Mouse (Mus musculus) MEL (cell line): ENCODE data around the gene Tnfrsf19. TPM values are rescaled to one million over a fixed set of nuclear protein-coding genes. Genes with fewer than 3 reads are reported as not detected.

Experiments
- DNase-seq: peaks from one replicate; pipeline ENCODE4 v3.0.0; 2011; ENCODE audit warnings: low read depth, low spot score
- H3K27ac ChIP-seq: 2 replicates; pipeline ENCODE4 v1.5.1; 2012; ENCODE audit warnings: low read depth, mild to moderate bottlenecking, control low read depth, low read length, moderate library complexity; ENCODE audit not compliant: control insufficient read depth
- H3K27me3 ChIP-seq, 2 experiments: fragments of 150-350 bp in 1 of 2; sonication (generic) in 1 of 2; 2 replicates each; pipeline ENCODE4 v1.6.1; 2012; ENCODE audit warnings: low read length in 2 of 2, mild to moderate bottlenecking in 2 of 2, improper control_type of control experiment in 1 of 2, moderate library complexity in 1 of 2; ENCODE audit not compliant: insufficient read depth in 2 of 2, control insufficient read depth in 1 of 2
- H3K36me3 ChIP-seq, 2 experiments: 2 replicates each; pipeline ENCODE4 v1.6.1; 2012 to 2014; ENCODE audit warnings: low read length in 2 of 2, improper control_type of control experiment in 1 of 2, inconsistent platforms in 1 of 2, mild to moderate bottlenecking in 1 of 2; ENCODE audit not compliant: insufficient read depth in 2 of 2, control insufficient read depth in 1 of 2
- H3K4me1 ChIP-seq, 2 experiments: fragments of 150-350 bp in 1 of 2; sonication (generic) in 1 of 2; 2 replicates each; pipeline ENCODE4 v1.6.1; 2012; ENCODE audit warnings: low read length in 2 of 2, improper control_type of control experiment in 1 of 2, mild to moderate bottlenecking in 1 of 2; ENCODE audit not compliant: insufficient read depth in 2 of 2, control insufficient read depth in 1 of 2
- H3K4me3 ChIP-seq, 2 experiments: fragments of 150-350 bp in 1 of 2; sonication (generic) in 1 of 2; 2 replicates each; pipeline ENCODE4 v1.5.1; 2012; ENCODE audit warnings: low read depth in 2 of 2, low read length in 2 of 2, mild to moderate bottlenecking in 2 of 2, moderate library complexity in 2 of 2, control low read depth in 1 of 2, improper control_type of control experiment in 1 of 2; ENCODE audit not compliant: control insufficient read depth in 1 of 2, insufficient read depth in 1 of 2
- H3K79me2 ChIP-seq: 2 replicates; pipeline ENCODE4 v1.6.1; 2012; ENCODE audit warnings: mild to moderate bottlenecking, low read length, moderate library complexity; ENCODE audit not compliant: control insufficient read depth, poor library complexity, insufficient read depth
- H3K9ac ChIP-seq: 2 replicates; pipeline ENCODE4 v1.6.1; 2012; ENCODE audit warnings: low read depth, mild to moderate bottlenecking, control low read depth, low read length, moderate library complexity; ENCODE audit not compliant: control insufficient read depth, poor library complexity, severe bottlenecking
- H3K9me3 ChIP-seq: fragments of 150-350 bp; sonication (generic); replicated peaks from 2 replicates; pipeline ENCODE4 v1.6.1; 2012; ENCODE audit warnings: mild to moderate bottlenecking, low read length, improper control_type of control experiment, moderate library complexity; ENCODE audit not compliant: insufficient read depth
- BHLHE40 ChIP-seq: IDR thresholded peaks from 2 replicates; pipeline ENCODE4 v1.6.1; 2012; ENCODE audit warnings: low read depth, mild to moderate bottlenecking, inconsistent platforms, low read length, improper control_type of control experiment, borderline replicate concordance
- E2F4 ChIP-seq: IDR thresholded peaks from 2 replicates; pipeline ENCODE4 v1.6.1; 2011; ENCODE audit warnings: low read depth, low read length, improper control_type of control experiment, borderline replicate concordance
- ELF1 ChIP-seq: IDR thresholded peaks from 2 replicates; pipeline ENCODE4 v1.6.1; 2014; ENCODE audit warnings: low read depth, mild to moderate bottlenecking, inconsistent platforms, low read length, improper control_type of control experiment, moderate library complexity
- EP300 ChIP-seq, 2 experiments: IDR thresholded peaks; 2 replicates each; pipeline ENCODE4 v1.6.1; 2011; ENCODE audit warnings: improper control_type of control experiment in 2 of 2, low read length in 2 of 2, low read depth in 1 of 2, mild to moderate bottlenecking in 1 of 2
- GABPA ChIP-seq: IDR thresholded peaks from 2 replicates; pipeline ENCODE4 v1.6.1; 2012; ENCODE audit warnings: low read depth, mild to moderate bottlenecking, inconsistent platforms, low read length, improper control_type of control experiment, moderate library complexity
- HCFC1 ChIP-seq: IDR thresholded peaks from 2 replicates; pipeline ENCODE4 v1.6.1; 2012; ENCODE audit warnings: low read depth, mild to moderate bottlenecking, inconsistent platforms, low read length, improper control_type of control experiment, moderate library complexity
- KAT2A ChIP-seq: conservative IDR thresholded peaks from 2 replicates; pipeline ENCODE4 v1.6.1; 2012; ENCODE audit warnings: low read depth, low read length, improper control_type of control experiment, inconsistent platforms
- MAFK ChIP-seq: IDR thresholded peaks from 2 replicates; pipeline ENCODE4 v1.6.1; 2011; ENCODE audit warnings: low read depth, mild to moderate bottlenecking, low read length, improper control_type of control experiment, borderline replicate concordance
- MAX ChIP-seq: IDR thresholded peaks from 2 replicates; pipeline ENCODE4 v1.6.1; 2011; ENCODE audit warnings: low read length, improper control_type of control experiment
- MEF2A ChIP-seq: IDR thresholded peaks from 2 replicates; pipeline ENCODE4 v1.6.1; 2014; ENCODE audit warnings: low read depth, mild to moderate bottlenecking, inconsistent platforms, low read length, improper control_type of control experiment; ENCODE audit not compliant: poor library complexity, insufficient replicate concordance, severe bottlenecking; ENCODE audit errors: extremely low read depth
- MXI1 ChIP-seq: IDR thresholded peaks from 2 replicates; pipeline ENCODE4 v1.6.1; 2011; ENCODE audit warnings: mild to moderate bottlenecking, low read depth, low read length, improper control_type of control experiment
- NELFE ChIP-seq: IDR thresholded peaks from 2 replicates; pipeline ENCODE4 v1.6.1; 2011; ENCODE audit warnings: low read depth, low read length, improper control_type of control experiment
- POLR2A ChIP-seq, 2 experiments: IDR thresholded peaks; 2 replicates each; pipeline ENCODE4 v1.6.1; 2011 to 2012; ENCODE audit warnings: low read length in 2 of 2, mild to moderate bottlenecking in 2 of 2, control low read depth in 1 of 2, improper control_type of control experiment in 1 of 2, low read depth in 1 of 2, moderate library complexity in 1 of 2; ENCODE audit not compliant: control insufficient read depth in 1 of 2, insufficient read depth in 1 of 2, poor library complexity in 1 of 2
- RAD21 ChIP-seq: IDR thresholded peaks from 2 replicates; pipeline ENCODE4 v1.6.1; 2011; ENCODE audit warnings: mild to moderate bottlenecking, low read depth, low read length, improper control_type of control experiment
- RCOR1 ChIP-seq: IDR thresholded peaks from 2 replicates; pipeline ENCODE4 v1.6.1; 2012; ENCODE audit warnings: low read depth, mild to moderate bottlenecking, inconsistent platforms, low read length, improper control_type of control experiment
- SMC3 ChIP-seq: IDR thresholded peaks from 2 replicates; pipeline ENCODE4 v1.6.1; 2011; ENCODE audit warnings: low read depth, low read length, improper control_type of control experiment
- TBP ChIP-seq: IDR thresholded peaks from 2 replicates; pipeline ENCODE4 v1.8.0; 2011; ENCODE audit warnings: low read depth, low read length, improper control_type of control experiment
- USF2 ChIP-seq, 2 experiments: IDR thresholded peaks; 2 replicates each; pipeline ENCODE4 v1.6.1; 2011 to 2012; ENCODE audit warnings: improper control_type of control experiment in 2 of 2, low read length in 2 of 2, borderline replicate concordance in 1 of 2, inconsistent platforms in 1 of 2, low read depth in 1 of 2, mild to moderate bottlenecking in 1 of 2; ENCODE audit not compliant: insufficient read depth in 1 of 2
- ZC3H11A ChIP-seq: IDR thresholded peaks from 2 replicates; pipeline ENCODE4 v1.6.1; 2012; ENCODE audit warnings: low read depth, mild to moderate bottlenecking, inconsistent platforms, low read length, improper control_type of control experiment
- ZNF384 ChIP-seq: IDR thresholded peaks from 2 replicates; pipeline ENCODE4 v1.6.1; 2012; ENCODE audit warnings: low read depth, mild to moderate bottlenecking, inconsistent platforms, low read length, improper control_type of control experiment
- polyA plus RNA-seq, 2 experiments: library from polyadenylated mRNA; stranded (reverse) in 1 of 2; unstranded in 1 of 2; fragments of >175 nt in 1 of 2; fragments of >200 nt in 1 of 2; gene quantifications; 2 replicates each; pipeline versions ENCODE4 v1.2.1 to v1.2.4; 2012; ENCODE audit warnings: low replicate concordance in 2 of 2, low read depth in 1 of 2; ENCODE audit not compliant: insufficient read length in 2 of 2, insufficient read depth in 1 of 2, missing spikeins in 1 of 2
- total RNA-seq: library from RNA; depleted of rRNA; stranded (reverse); fragments of 300-350 nt; gene quantifications from 2 replicates; pipeline ENCODE4 v1.2.3, GENCODE M21; 2012

Gene Tnfrsf19
- total and polyA plus RNA-seq, 3 experiments = not detected

- Histone ChIP-seq H3K9ac (no peak overlapping the region), H3K4me3 (no peak overlapping the region; a peak in 1 of 4 replicates), H3K79me2 (no peaks in the 10 kb centered on the region), H3K27ac (no peak overlapping the region), H3K36me3 (no peaks in the 10 kb centered on the region), H3K27me3 (no peaks in the 10 kb centered on the region; a peak in 1 of 4 replicates), H3K4me1 (no peaks in the 10 kb centered on the region), H3K9me3 (no peaks in the 10 kb centered on the region)
- DNase-seq = no peak
- TF ChIP-seq RAD21 = no peak
- TF ChIP-seq NELFE = no peak
- no peak for TF ChIP-seq BHLHE40
- TF ChIP-seq MAFK = no peak
- no peak for TF ChIP-seq TBP
- no peak for TF ChIP-seq GABPA
- no peak for TF ChIP-seq KAT2A
- TF ChIP-seq RCOR1 = no peak
- TF ChIP-seq MAX = no peak
- TF ChIP-seq ZC3H11A = no peak
- no peak for TF ChIP-seq HCFC1
- TF ChIP-seq E2F4 = no peak
- TF ChIP-seq POLR2A (IDR thresholded peaks at IDR 0.05; ENCODE audit: control insufficient read depth in 1 of 2, insufficient read depth in 1 of 2, low read depth in 1 of 2, low read length in 2 of 2, poor library complexity in 1 of 2) = no peak
- no peak for TF ChIP-seq MEF2A
- TF ChIP-seq ZNF384 = no peak
- TF ChIP-seq EP300 (IDR thresholded peaks at IDR 0.05; ENCODE audit: low read depth in 1 of 2, low read length in 2 of 2) = no peak
- no peak for TF ChIP-seq USF2 (IDR thresholded peaks at IDR 0.05; ENCODE audit: borderline replicate concordance in 1 of 2, insufficient read depth in 1 of 2, low read depth in 1 of 2, low read length in 2 of 2)
Measured at GRCm38 (mm10) chr14:61044316-61044715, 2.0 kb downstream of the Tnfrsf19 start.

DNA sequence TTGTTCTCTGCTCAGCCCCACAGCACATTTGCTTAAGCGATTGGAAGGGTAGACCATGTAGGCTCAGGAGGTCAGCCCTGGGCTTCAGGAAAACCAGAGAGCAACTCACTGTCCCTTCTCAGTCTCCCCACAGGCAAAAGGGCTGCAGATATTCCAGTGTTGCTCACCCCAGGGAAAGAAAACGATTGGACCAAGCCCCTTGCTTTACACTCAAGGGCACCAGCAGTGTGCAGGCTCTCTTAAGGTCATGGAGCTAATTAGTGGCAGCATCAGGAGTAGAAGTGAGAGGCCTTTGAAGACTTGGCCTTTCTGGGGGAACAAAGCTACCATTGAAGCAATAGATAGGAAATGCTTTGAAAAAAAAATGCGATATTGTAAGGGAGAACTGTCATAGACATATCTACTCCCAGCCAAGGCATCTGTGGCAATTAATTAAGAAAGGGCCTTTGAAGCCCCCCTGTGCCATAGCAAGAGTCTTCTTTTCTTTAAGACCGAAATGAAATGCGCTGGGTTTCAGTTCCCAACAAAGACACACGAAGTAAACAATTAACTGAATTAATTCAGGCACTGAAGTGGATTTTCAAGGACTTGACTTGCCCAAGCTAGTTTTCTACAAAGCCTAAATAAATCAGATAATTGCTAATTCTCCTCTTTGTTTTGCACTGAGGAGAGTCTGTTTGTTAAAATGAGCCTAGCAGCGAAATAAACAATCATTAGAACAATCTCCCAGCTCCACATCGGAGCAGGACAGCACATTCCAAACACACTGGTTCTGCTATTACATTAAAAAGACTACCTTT is 2.6 kb downstream of the Tnfrsf19 start:
- H3K27ac ChIP-seq = no peak overlapping the region
- H3K4me3 ChIP-seq = no peak overlapping the region
- no peaks in the 10 kb centered on the region; a peak in 1 of 4 replicates for H3K27me3 ChIP-seq
- H3K4me1 ChIP-seq = no peaks in the 10 kb centered on the region
- no peaks in the 10 kb centered on the region for H3K79me2 ChIP-seq
- H3K36me3 ChIP-seq = no peaks in the 10 kb centered on the region
- TF ChIP-seq HCFC1 (no peak), MXI1 (no peak), SMC3 (no peak), ELF1 (no peak), BHLHE40 (no peak)
- no peaks in the 10 kb centered on the region for H3K9me3 ChIP-seq
- no peak overlapping the region for H3K9ac ChIP-seq
- no peak for DNase-seq
